Mouse (Mus musculus) forebrain, embryonic 12.5 days (tissue): ENCODE data around the gene Rgs12. TPM values are rescaled to one million over a fixed set of nuclear protein-coding genes. Genes with fewer than 3 reads are reported as not detected.

ENCODE experiments used
- ATAC-seq: fragments of 200-750 bp; cut with Nextera tagmentation; 2 replicates; pipeline ENCODE4 v1.8.0; 2017; ENCODE audit warnings: moderate TSS enrichment; ENCODE audit not compliant: low FRiP score
- H3K27ac ChIP-seq: fragments of 300-500 bp; sonication (generic); 2 replicates; pipeline ENCODE4 v1.5.1; 2016; ENCODE audit warnings: mild to moderate bottlenecking
- H3K27me3 ChIP-seq: fragments of 300-500 bp; sonication (generic); 2 replicates; pipeline ENCODE4 v1.6.1; 2016; ENCODE audit warnings: mild to moderate bottlenecking
- H3K36me3 ChIP-seq: fragments of 300-500 bp; sonication (generic); replicated peaks from 2 replicates; pipeline ENCODE4 v1.6.1; 2016; ENCODE audit warnings: mild to moderate bottlenecking
- H3K4me1 ChIP-seq: fragments of 300-500 bp; sonication (generic); 2 replicates; pipeline ENCODE4 v1.6.1; 2016
- H3K4me2 ChIP-seq: fragments of 300-500 bp; sonication (generic); 2 replicates; pipeline ENCODE4 v1.6.1; 2016; ENCODE audit warnings: mild to moderate bottlenecking, moderate library complexity
- H3K4me3 ChIP-seq: fragments of 300-500 bp; sonication (generic); replicated peaks from 2 replicates; pipeline ENCODE4 v1.5.1; 2016; ENCODE audit warnings: mild to moderate bottlenecking
- H3K9ac ChIP-seq: fragments of 300-500 bp; sonication (generic); 2 replicates; pipeline ENCODE4 v1.6.1; 2016; ENCODE audit warnings: mild to moderate bottlenecking
- H3K9me3 ChIP-seq: fragments of 300-500 bp; sonication (generic); 2 replicates; pipeline ENCODE4 v1.6.1; 2016
- WGBS: fragments of 180-500 bp; shearing (Covaris S2); methylation state at CpG from one replicate; pipeline ENCODE4 v1.1.7; 2016; 5-methylcytosine and 5-hydroxymethylcytosine counted together
- polyA plus RNA-seq: library from polyadenylated mRNA; unstranded; fragments of >200 nt; fragmentation: Nextera tagmentation; extraction: Ambion mirVana; gene quantifications from 2 replicates; pipeline ENCODE4 v1.2.1, GENCODE M21; 2016

Rgs12 gene
- polyA plus RNA-seq, 1 experiment from 2014 or later: 75.4 TPM

- no peak overlapping the region for H3K27ac ChIP-seq
- H3K9ac ChIP-seq: no peak overlapping the region
- H3K4me1 ChIP-seq: peaks cover 16% of the 10 kb centered on the region
- WGBS: 25% methylated on average over 1 of the region's 1 CpGs
- H3K4me3 ChIP-seq: no peak overlapping the region
- no peaks in the 10 kb centered on the region for H3K9me3 ChIP-seq
- ATAC-seq: peak; percentile 71
- H3K27me3 ChIP-seq: no peaks in the 10 kb centered on the region
- peaks cover 2% of the 10 kb centered on the region; the same call in 1 of the 2 replicates for H3K36me3 ChIP-seq
- H3K4me2 ChIP-seq: no peak overlapping the region
These were observed 33.4 kb upstream of the Rgs12 start for GRCm38 (mm10) chr5:34915801-34916200.

- peak overlapping the region; percentile 59 for H3K27ac ChIP-seq
- H3K9ac ChIP-seq: no peak overlapping the region
- peaks cover 2% of the 10 kb centered on the region; the same call in 1 of the 2 replicates for H3K36me3 ChIP-seq
- H3K4me1 ChIP-seq: peaks cover 16% of the 10 kb centered on the region
- no peaks in the 10 kb centered on the region for H3K9me3 ChIP-seq
- peak; percentile 68 for ATAC-seq
- H3K4me3 ChIP-seq: no peak overlapping the region
- no peaks in the 10 kb centered on the region for H3K27me3 ChIP-seq
- 45% methylated on average over 10 of the region's 10 CpGs for WGBS
- H3K4me2 ChIP-seq: no peak overlapping the region
These were observed 32.0 kb upstream of the Rgs12 start for GRCm38 (mm10) chr5:34917234-34917655.

GRCm38 (mm10) chr5:34918785-34919184 lies 30.5 kb upstream of the Rgs12 start:
- Histone ChIP-seq H3K27me3 (no peaks in the 10 kb centered on the region), H3K27ac (no peak overlapping the region), H3K9ac (no peak overlapping the region), H3K36me3 (peaks cover 11% of the 10 kb centered on the region), H3K4me3 (no peak overlapping the region), H3K9me3 (no peaks in the 10 kb centered on the region), H3K4me2 (no peak overlapping the region), H3K4me1 (peaks cover 16% of the 10 kb centered on the region)
- 85% methylated on average over 3 of the region's 3 CpGs for WGBS
- no peak for ATAC-seq

- no peak overlapping the region for H3K4me3 ChIP-seq
- peaks cover under 1% of the 10 kb centered on the region for H3K4me1 ChIP-seq
- no peak for ATAC-seq
- H3K9ac ChIP-seq: no peak overlapping the region
- no peak overlapping the region for H3K27ac ChIP-seq
- no peaks in the 10 kb centered on the region for H3K9me3 ChIP-seq
- 68% methylated on average over 6 of the region's 6 CpGs for WGBS
- no peak overlapping the region for H3K4me2 ChIP-seq
- H3K36me3 ChIP-seq: peaks cover 31% of the 10 kb centered on the region
- no peaks in the 10 kb centered on the region for H3K27me3 ChIP-seq
These were observed 26.7 kb upstream of the Rgs12 start for GRCm38 (mm10) chr5:34922531-34922930.

- 92% methylated on average over 4 of the region's 4 CpGs for WGBS
- no peaks in the 10 kb centered on the region for H3K9me3 ChIP-seq
- no peak for ATAC-seq
- no peak overlapping the region for H3K9ac ChIP-seq
- no peaks in the 10 kb centered on the region for H3K4me1 ChIP-seq
- H3K27me3 ChIP-seq: no peaks in the 10 kb centered on the region
- no peak overlapping the region for H3K4me3 ChIP-seq
- H3K4me2 ChIP-seq: no peak overlapping the region
- H3K36me3 ChIP-seq: peaks cover 31% of the 10 kb centered on the region
- no peak overlapping the region for H3K27ac ChIP-seq
These were observed 25.3 kb upstream of the Rgs12 start for GRCm38 (mm10) chr5:34923920-34924319.

GRCm38 (mm10) chr5:34924519-34924918 lies 24.7 kb upstream of the Rgs12 start:
- Histone ChIP-seq H3K4me1 (no peaks in the 10 kb centered on the region), H3K9me3 (no peaks in the 10 kb centered on the region), H3K36me3 (peaks cover 31% of the 10 kb centered on the region), H3K4me3 (no peak overlapping the region), H3K27me3 (no peaks in the 10 kb centered on the region), H3K4me2 (no peak overlapping the region), H3K9ac (no peak overlapping the region), H3K27ac (no peak overlapping the region)
- WGBS: 91% methylated on average over 7 of the region's 7 CpGs
- no peak for ATAC-seq

GRCm38 (mm10) chr5:34927648-34928047 lies 21.6 kb upstream of the Rgs12 start:
- Histone ChIP-seq H3K27ac (no peak overlapping the region), H3K4me1 (peaks cover 22% of the 10 kb centered on the region), H3K27me3 (no peaks in the 10 kb centered on the region), H3K4me2 (no peak overlapping the region), H3K36me3 (peaks cover 29% of the 10 kb centered on the region), H3K4me3 (no peak overlapping the region), H3K9me3 (no peaks in the 10 kb centered on the region), H3K9ac (no peak overlapping the region)
- 94% methylated on average over 4 of the region's 4 CpGs for WGBS
- ATAC-seq: no peak

GRCm38 (mm10) chr5:34930151-34930975 lies 18.9 kb upstream of the Rgs12 start:
- WGBS: 86% methylated on average over 9 of the region's 9 CpGs
- no peaks in the 10 kb centered on the region for H3K9me3 ChIP-seq
- no peak overlapping the region for H3K9ac ChIP-seq
- no peaks in the 10 kb centered on the region for H3K27me3 ChIP-seq
- no peak overlapping the region for H3K4me3 ChIP-seq
- peak overlapping the region; percentile 11; the same call in 1 of the 2 replicates for H3K27ac ChIP-seq
- H3K4me2 ChIP-seq: no peak overlapping the region
- H3K4me1 ChIP-seq: peaks cover 22% of the 10 kb centered on the region
- no peak for ATAC-seq
- peaks cover 9% of the 10 kb centered on the region for H3K36me3 ChIP-seq

GRCm38 (mm10) chr5:34931091-34931490 lies 18.2 kb upstream of the Rgs12 start:
- Histone ChIP-seq H3K27me3 (no peaks in the 10 kb centered on the region), H3K9me3 (no peaks in the 10 kb centered on the region), H3K4me2 (no peak overlapping the region), H3K9ac (no peak overlapping the region), H3K4me3 (no peak overlapping the region), H3K36me3 (peaks cover 1% of the 10 kb centered on the region; the same call in 1 of the 2 replicates), H3K4me1 (peaks cover 22% of the 10 kb centered on the region), H3K27ac (peak overlapping the region; percentile 11; the same call in 1 of the 2 replicates)
- no peak for ATAC-seq
- 85% methylated on average over 2 of the region's 2 CpGs for WGBS

GRCm38 (mm10) chr5:34931516-34932457 lies 17.5 kb upstream of the Rgs12 start:
- no peak overlapping the region for H3K9ac ChIP-seq
- H3K36me3 ChIP-seq: no peaks in the 10 kb centered on the region
- no peaks in the 10 kb centered on the region for H3K27me3 ChIP-seq
- H3K9me3 ChIP-seq: no peaks in the 10 kb centered on the region
- no peak overlapping the region for H3K4me2 ChIP-seq
- WGBS: 57% methylated on average over 11 of the region's 11 CpGs
- H3K4me3 ChIP-seq: no peak overlapping the region
- ATAC-seq: no peak
- peak overlapping the region; percentile 66; the same call in 1 of the 2 replicates for H3K27ac ChIP-seq
- H3K4me1 ChIP-seq: peaks cover 22% of the 10 kb centered on the region

- H3K4me3 ChIP-seq: no peak overlapping the region
- no peak overlapping the region for H3K9ac ChIP-seq
- H3K4me2 ChIP-seq: no peak overlapping the region
- no peaks in the 10 kb centered on the region for H3K9me3 ChIP-seq
- no peaks in the 10 kb centered on the region for H3K36me3 ChIP-seq
- no peaks in the 10 kb centered on the region for H3K27me3 ChIP-seq
- no peak for ATAC-seq
- WGBS: 30% methylated on average over 4 of the region's 4 CpGs
- H3K4me1 ChIP-seq: peaks cover 22% of the 10 kb centered on the region
- H3K27ac ChIP-seq: peak overlapping the region; percentile 66; the same call in 1 of the 2 replicates
These were observed 16.8 kb upstream of the Rgs12 start for GRCm38 (mm10) chr5:34932458-34932806.

GRCm38 (mm10) chr5:34933461-34933860 lies 15.8 kb upstream of the Rgs12 start:
- no peak for ATAC-seq
- no peak overlapping the region for H3K4me3 ChIP-seq
- no peaks in the 10 kb centered on the region for H3K27me3 ChIP-seq
- no peak overlapping the region for H3K27ac ChIP-seq
- WGBS: 84% methylated on average over 1 of the region's 1 CpGs
- no peaks in the 10 kb centered on the region for H3K9me3 ChIP-seq
- H3K36me3 ChIP-seq: no peaks in the 10 kb centered on the region
- no peak overlapping the region for H3K4me2 ChIP-seq
- no peak overlapping the region for H3K9ac ChIP-seq
- H3K4me1 ChIP-seq: peaks cover 22% of the 10 kb centered on the region
